Mouse (Mus musculus) heart, embryonic 14.5 days (tissue): ENCODE measurements at regions not wholly inside any gene's neighbourhood (a gene's known extent, or its start where the extent isn't known, plus 50 kb on each side); places are given as distances from the start of the nearest gene placed in this dataset.
"Not testable (repeated sequence)": the region's sequence is repeated elsewhere in the genome, so short reads cannot be mapped to it uniquely, and the experiment has no call there.

ENCODE experiments used
- ATAC-seq: fragments of 200-750 bp; cut with Nextera tagmentation; 2 replicates; pipeline ENCODE4 v1.8.0; 2017; ENCODE audit warnings: low read depth, moderate TSS enrichment; ENCODE audit not compliant: insufficient number of reproducible peaks, insufficient read depth, low FRiP score
- H3K27ac ChIP-seq, 2 experiments: fragments of 200-500 bp in 1 of 2; fragments of 300-500 bp in 1 of 2; sonication (generic) in 1 of 2; replicated peaks in 1 of 2; 2 replicates each; pipeline ENCODE4 v1.5.1; 2012 to 2014; ENCODE audit warnings: low read depth in 2 of 2, low read length in 2 of 2, control low read depth in 1 of 2, mild to moderate bottlenecking in 1 of 2, mixed read lengths in 1 of 2; ENCODE audit not compliant: control insufficient read depth in 1 of 2, insufficient read depth in 1 of 2
- H3K27me3 ChIP-seq: fragments of 300-500 bp; sonication (generic); 2 replicates; pipeline ENCODE4 v1.6.1; 2014; ENCODE audit warnings: mild to moderate bottlenecking, low read length, control low read depth; ENCODE audit not compliant: control insufficient read depth, insufficient read depth
- H3K36me3 ChIP-seq: fragments of 300-500 bp; sonication (generic); 2 replicates; pipeline ENCODE4 v1.6.1; 2014; ENCODE audit warnings: mild to moderate bottlenecking, control low read depth, low read length, mixed read lengths; ENCODE audit not compliant: control insufficient read depth, insufficient read depth
- H3K4me1 ChIP-seq, 2 experiments: fragments of 200-500 bp in 1 of 2; fragments of 300-500 bp in 1 of 2; sonication (generic) in 1 of 2; 2 replicates each; pipeline ENCODE4 v1.6.1; 2012 to 2014; ENCODE audit warnings: low read length in 2 of 2, control low read depth in 1 of 2, mixed read lengths in 1 of 2; ENCODE audit not compliant: control insufficient read depth in 2 of 2, insufficient read depth in 2 of 2
- H3K4me2 ChIP-seq: fragments of 300-500 bp; sonication (generic); 2 replicates; pipeline ENCODE4 v1.6.1; 2014; ENCODE audit warnings: mild to moderate bottlenecking, low read length
- H3K4me3 ChIP-seq, 2 experiments: fragments of 200-500 bp in 1 of 2; fragments of 300-500 bp in 1 of 2; sonication (generic) in 1 of 2; 2 replicates each; pipeline ENCODE4 v1.5.1; 2012 to 2014; ENCODE audit warnings: low read length in 2 of 2, mild to moderate bottlenecking in 2 of 2, control low read depth in 1 of 2, low read depth in 1 of 2, moderate library complexity in 1 of 2; ENCODE audit not compliant: control insufficient read depth in 1 of 2, insufficient read depth in 1 of 2
- H3K9ac ChIP-seq: fragments of 300-500 bp; sonication (generic); 2 replicates; pipeline ENCODE4 v1.6.1; 2014; ENCODE audit warnings: mild to moderate bottlenecking, low read length
- H3K9me3 ChIP-seq: fragments of 300-500 bp; sonication (generic); 2 replicates; pipeline ENCODE4 v1.6.1; 2016; ENCODE audit warnings: low read length, control low read depth; ENCODE audit not compliant: control insufficient read depth
- WGBS: fragments of 180-500 bp; shearing (Covaris S2); extraction: QIAGEN DNeasy Blood & Tissue Kit; methylation state at CpG from one replicate; pipeline ENCODE4 v1.1.7; 2014; 5-methylcytosine and 5-hydroxymethylcytosine counted together

- not testable (repeated sequence) for H3K27ac ChIP-seq, H3K4me2 ChIP-seq, H3K4me3 ChIP-seq, H3K9me3 ChIP-seq, ATAC-seq, H3K27me3 ChIP-seq, H3K4me1 ChIP-seq, H3K9ac ChIP-seq, H3K36me3 ChIP-seq
Measured at GRCm38 (mm10) chr13:11030874-11031273, 670.2 kb upstream of the Chrm3 start.

GRCm38 (mm10) chr13:11030381-11030780, 669.7 kb upstream of the Chrm3 start:
- Histone ChIP-seq H3K4me2 (no peak overlapping the region), H3K4me1 (no peaks in the 10 kb centered on the region), H3K27ac (no peak overlapping the region), H3K36me3 (no peaks in the 10 kb centered on the region), H3K27me3 (no peaks in the 10 kb centered on the region), H3K9ac (no peak overlapping the region), H3K9me3 (no peaks in the 10 kb centered on the region), H3K4me3 (no peak overlapping the region)
- no peak for ATAC-seq
- 71% methylated on average over 4 of the region's 4 CpGs for WGBS

- Histone ChIP-seq H3K9me3 (no peaks in the 10 kb centered on the region), H3K27me3 (no peaks in the 10 kb centered on the region), H3K4me2 (no peak overlapping the region), H3K4me3 (no peak overlapping the region), H3K9ac (no peak overlapping the region), H3K36me3 (no peaks in the 10 kb centered on the region), H3K4me1 (0 out of 4 replicates have a peak, but pooled peaks cover 0 to 3% of the 10 kb centered on the region in 2 experiments), H3K27ac (no peak overlapping the region)
- WGBS = 80% methylated on average over 3 of the region's 3 CpGs
- ATAC-seq = no peak
Measured at GRCm38 (mm10) chr13:11025918-11026317, 665.3 kb upstream of the Chrm3 start.

GRCm38 (mm10) chr13:11024441-11024840, 663.8 kb upstream of the Chrm3 start:
- no peak for ATAC-seq
- 80% methylated on average over 2 of the region's 2 CpGs for WGBS
- H3K27ac ChIP-seq = no peak overlapping the region

GRCm38 (mm10) chr13:11017584-11017983, 656.9 kb upstream of the Chrm3 start:
- no peaks in the 10 kb centered on the region for H3K36me3 ChIP-seq
- WGBS = 75% methylated on average over 7 of the region's 7 CpGs
- ATAC-seq = no peak
- H3K4me2 ChIP-seq = no peak overlapping the region
- H3K4me3 ChIP-seq = no peak overlapping the region
- H3K27ac ChIP-seq = no peak overlapping the region
- no peaks in the 10 kb centered on the region for H3K4me1 ChIP-seq
- H3K9me3 ChIP-seq = no peaks in the 10 kb centered on the region
- no peak overlapping the region for H3K9ac ChIP-seq
- H3K27me3 ChIP-seq = no peaks in the 10 kb centered on the region

More at GRCm38 (mm10) chr13:11024441-11024840, 663.8 kb upstream of the Chrm3 start:
- Histone ChIP-seq H3K9ac (no peak overlapping the region), H3K9me3 (no peaks in the 10 kb centered on the region), H3K4me1 (0 out of 4 replicates have a peak, but pooled peaks cover 0 to 3% of the 10 kb centered on the region in 2 experiments), H3K4me2 (no peak overlapping the region), H3K27me3 (no peaks in the 10 kb centered on the region), H3K4me3 (no peak overlapping the region), H3K36me3 (no peaks in the 10 kb centered on the region)

- no peaks in the 10 kb centered on the region for H3K9me3 ChIP-seq
- H3K4me1 ChIP-seq = no peaks in the 10 kb centered on the region
- no peak for ATAC-seq
- no peak overlapping the region for H3K4me3 ChIP-seq
- H3K4me2 ChIP-seq = no peak overlapping the region
- H3K9ac ChIP-seq = no peak overlapping the region
- 26% methylated on average over 4 of the region's 4 CpGs for WGBS
- H3K36me3 ChIP-seq = no peaks in the 10 kb centered on the region
- no peaks in the 10 kb centered on the region for H3K27me3 ChIP-seq
- no peak overlapping the region for H3K27ac ChIP-seq
Measured at GRCm38 (mm10) chr13:11005374-11005773, 644.7 kb upstream of the Chrm3 start.

GRCm38 (mm10) chr13:10991151-10991550, 630.5 kb upstream of the Chrm3 start:
- Histone ChIP-seq H3K27ac (no peak overlapping the region), H3K9me3 (no peaks in the 10 kb centered on the region), H3K4me1 (no peaks in the 10 kb centered on the region), H3K36me3 (no peaks in the 10 kb centered on the region), H3K4me3 (no peak overlapping the region), H3K4me2 (no peak overlapping the region), H3K9ac (no peak overlapping the region), H3K27me3 (no peaks in the 10 kb centered on the region)
- no peak for ATAC-seq
- WGBS = 60% methylated on average over 3 of the region's 3 CpGs

- H3K4me3 ChIP-seq = no peak overlapping the region
- no peak for ATAC-seq
- no peaks in the 10 kb centered on the region for H3K27me3 ChIP-seq
- no peaks in the 10 kb centered on the region for H3K36me3 ChIP-seq
- H3K4me2 ChIP-seq = no peak overlapping the region
- 86% methylated on average over 4 of the region's 4 CpGs for WGBS
- H3K4me1 ChIP-seq = no peaks in the 10 kb centered on the region
- H3K9me3 ChIP-seq = no peaks in the 10 kb centered on the region
- no peak overlapping the region for H3K9ac ChIP-seq
- no peak overlapping the region for H3K27ac ChIP-seq
Measured at GRCm38 (mm10) chr13:10990503-10991025, 629.9 kb upstream of the Chrm3 start.
